Mouse (Mus musculus) bone marrow, adult 2 months (tissue): Measurements from ENCODE around the gene Lgals4. TPM values are rescaled to one million over a fixed set of nuclear protein-coding genes. Genes with fewer than 3 reads are reported as not detected.

Source experiments
- H3K27ac ChIP-seq: fragments of 200-500 bp; 2 replicates; pipeline ENCODE4 v1.5.1; 2012; ENCODE audit warnings: low read depth, mild to moderate bottlenecking, control low read depth, inconsistent platforms, low read length; ENCODE audit not compliant: control insufficient read depth, poor library complexity, insufficient read depth
- H3K4me1 ChIP-seq: fragments of 200-500 bp; 2 replicates; pipeline ENCODE4 v1.6.1; 2011; ENCODE audit warnings: low read length; ENCODE audit not compliant: control insufficient read depth, insufficient read depth
- H3K4me3 ChIP-seq: fragments of 200-500 bp; replicated peaks from 2 replicates; pipeline ENCODE3; 2011; ENCODE audit warnings: mild to moderate bottlenecking, low read depth, low read length, control low read depth; ENCODE audit not compliant: control insufficient read depth
- CTCF ChIP-seq: fragments of 200-500 bp; IDR thresholded peaks from 2 replicates; pipeline ENCODE4 v1.5.1; 2011; ENCODE audit warnings: low read length, control low read depth; ENCODE audit not compliant: control insufficient read depth, insufficient read depth
- POLR2A ChIP-seq: fragments of 200-500 bp; IDR thresholded peaks from 2 replicates; pipeline ENCODE4 v1.6.1; 2011; ENCODE audit warnings: low read depth, mild to moderate bottlenecking, control low read depth, low read length, borderline replicate concordance; ENCODE audit not compliant: control insufficient read depth
- WGBS: fragments of 180-500 bp; shearing (Covaris S2); methylation state at CpG from one replicate; pipeline ENCODE4 v1.1.7; 2018; 5-methylcytosine and 5-hydroxymethylcytosine counted together
- polyA plus RNA-seq: library from polyadenylated mRNA; stranded (reverse); fragments of >200 nt; gene quantifications from 2 replicates; pipeline ENCODE4 v1.2.4, GENCODE M21; 2011; ENCODE audit warnings: low replicate concordance; ENCODE audit not compliant: missing spikeins, insufficient read depth, insufficient read length

Lgals4 gene
- polyA plus RNA-seq, 1 experiment, result 67.1 TPM

DNA sequence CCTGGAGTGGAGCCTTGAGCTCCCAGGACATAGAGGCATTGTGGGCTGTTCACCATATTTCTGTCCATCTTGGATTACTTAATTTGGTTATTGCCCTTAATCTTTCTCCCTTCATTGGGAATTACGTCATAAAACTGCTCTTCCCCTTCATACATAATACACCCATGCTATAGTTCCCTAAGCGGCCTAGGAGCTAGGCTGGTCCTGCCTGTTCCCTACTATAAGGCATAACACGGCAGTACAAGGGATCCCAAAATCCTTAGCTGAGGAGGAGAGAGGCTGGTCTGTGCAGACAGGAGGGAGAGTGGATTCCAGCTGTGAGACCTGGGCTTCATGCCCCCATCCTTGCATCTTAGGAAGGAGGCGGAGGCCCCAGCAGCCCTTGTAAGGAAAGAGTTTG is 15.7 kb upstream of the Lgals4 start:
- peaks cover 2% of the 10 kb centered on the region; the same call in 1 of the 2 replicates for H3K4me1 ChIP-seq
- TF ChIP-seq POLR2A (no peak), CTCF (no peak)
- 77% methylated on average over 4 of the region's 4 CpGs for WGBS
- H3K4me3 ChIP-seq, result no peak overlapping the region
- no peak overlapping the region for H3K27ac ChIP-seq

DNA sequence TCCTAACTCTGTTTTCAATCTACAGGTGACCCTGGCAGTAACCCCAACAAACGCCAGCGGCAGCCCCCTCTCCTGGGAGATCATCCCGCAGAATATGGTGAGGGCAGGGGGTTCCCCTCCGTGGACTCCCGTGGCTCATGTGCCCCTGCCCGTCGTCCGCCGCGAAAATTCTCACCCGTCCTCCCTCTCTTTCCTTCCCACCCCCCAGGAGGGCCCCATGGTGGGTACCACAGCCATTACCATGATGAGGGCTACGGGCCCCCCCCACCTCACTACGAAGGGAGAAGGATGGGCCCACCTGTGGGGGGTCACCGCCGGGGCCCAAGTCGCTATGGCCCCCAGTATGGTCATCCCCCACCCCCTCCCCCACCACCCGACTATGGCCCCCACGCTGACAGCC is 15.2 kb upstream of the Lgals4 start:
- Histone ChIP-seq H3K4me3 (no peak overlapping the region), H3K4me1 (peaks cover 2% of the 10 kb centered on the region; the same call in 1 of the 2 replicates), H3K27ac (no peak overlapping the region)
- 87% methylated on average over 18 of the region's 18 CpGs for WGBS
- no peak for TF ChIP-seq CTCF
- TF ChIP-seq POLR2A, result no peak

DNA sequence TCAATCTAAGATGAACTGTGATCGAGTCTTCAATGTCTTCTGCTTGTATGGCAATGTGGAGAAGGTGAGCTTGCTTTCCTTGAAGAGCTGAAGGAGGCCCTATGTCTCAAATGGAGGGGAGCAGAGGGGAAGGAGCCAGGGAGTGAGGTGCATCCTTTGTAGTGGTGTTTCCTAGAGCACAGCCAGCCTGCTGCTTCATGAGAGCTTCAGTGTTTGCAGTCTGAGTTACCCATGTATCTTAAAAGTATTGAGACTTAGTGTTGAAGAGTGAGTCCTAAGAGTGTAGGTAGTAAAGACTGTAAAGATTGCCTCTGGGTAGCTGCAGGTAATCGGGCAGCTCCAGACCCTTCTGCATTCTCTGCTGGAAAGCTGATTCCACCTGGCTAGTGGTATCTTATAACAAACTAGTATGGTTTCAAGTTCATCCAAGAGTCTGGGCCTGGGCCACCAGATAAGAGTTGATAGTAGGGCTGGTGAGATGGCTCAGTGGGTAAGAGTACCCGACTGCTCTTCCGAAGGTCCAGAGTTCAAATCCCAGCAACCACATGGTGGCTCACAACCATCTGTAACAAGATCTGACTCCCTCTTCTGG is 14.7 kb upstream of the Lgals4 start:
- peaks cover 2% of the 10 kb centered on the region; the same call in 1 of the 2 replicates for H3K4me1 ChIP-seq
- no peak overlapping the region for H3K27ac ChIP-seq
- WGBS, result 69% methylated on average over 4 of the region's 4 CpGs
- no peak overlapping the region for H3K4me3 ChIP-seq
- TF ChIP-seq POLR2A, result no peak

DNA sequence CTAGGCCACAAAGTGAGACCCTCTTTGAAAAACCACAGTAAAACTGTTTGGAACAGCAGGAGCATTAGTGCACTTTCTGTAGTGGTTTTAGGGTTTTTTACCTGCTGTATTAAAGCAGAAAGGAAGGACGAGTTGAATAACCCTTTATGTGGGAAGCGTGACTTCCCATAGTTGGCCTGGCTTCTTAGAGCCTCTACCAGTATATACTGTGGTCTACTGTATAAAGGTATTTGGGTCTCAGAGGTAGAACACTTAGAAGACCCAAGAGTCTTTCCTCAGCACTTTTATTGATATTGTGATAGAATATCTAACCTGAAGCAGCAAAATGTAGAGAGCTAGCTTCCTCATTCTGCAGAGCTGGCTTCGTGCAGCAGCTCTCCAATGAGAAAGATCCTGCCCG is 14.1 kb upstream of the Lgals4 start:
- 73% methylated on average over 4 of the region's 4 CpGs for WGBS
- no peak overlapping the region for H3K4me3 ChIP-seq
- peaks cover 2% of the 10 kb centered on the region; the same call in 1 of the 2 replicates for H3K4me1 ChIP-seq
- no peak overlapping the region for H3K27ac ChIP-seq
- TF ChIP-seq CTCF, result no peak
- no peak for TF ChIP-seq POLR2A

DNA sequence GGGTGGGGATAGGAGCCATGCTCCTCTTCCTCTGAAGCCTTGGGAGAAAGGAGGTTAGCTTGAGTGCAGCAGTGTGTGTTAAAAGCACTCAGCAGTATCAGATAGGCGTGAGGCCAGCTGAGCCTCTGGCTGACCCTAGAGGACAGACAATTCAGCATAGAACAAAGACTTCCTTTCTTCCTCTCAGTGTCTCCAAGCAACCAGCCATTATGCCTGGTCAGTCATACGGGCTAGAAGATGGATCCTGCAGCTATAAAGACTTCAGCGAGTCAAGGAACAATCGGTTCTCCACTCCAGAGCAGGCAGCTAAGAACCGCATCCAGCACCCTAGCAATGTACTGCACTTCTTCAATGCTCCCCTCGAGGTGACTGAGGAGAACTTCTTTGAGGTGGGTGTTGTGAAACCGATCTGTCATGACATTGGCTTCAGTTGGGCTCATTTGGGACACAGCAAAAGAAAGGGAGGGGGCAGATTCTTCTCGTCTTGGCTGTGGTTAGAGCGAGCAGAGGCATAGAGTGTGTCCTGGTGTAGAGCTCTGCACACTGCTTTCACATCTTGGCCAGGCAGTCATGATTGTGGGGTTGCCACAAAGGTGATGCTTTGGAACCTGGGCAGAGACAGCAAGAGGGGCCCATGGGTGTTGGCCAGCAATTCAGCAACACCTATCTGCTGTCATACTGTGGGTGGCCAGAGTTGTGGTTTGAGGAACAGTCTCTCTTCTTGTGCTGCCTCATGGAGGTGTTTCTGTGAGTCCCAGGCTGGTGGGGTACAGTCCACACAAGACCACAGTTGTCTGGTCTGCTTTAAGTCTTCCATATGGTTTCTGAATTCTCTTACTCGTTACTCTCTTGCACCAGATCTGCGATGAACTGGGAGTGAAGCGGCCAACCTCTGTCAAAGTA is 13.0 kb upstream of the Lgals4 start:
- Histone ChIP-seq H3K27ac (0 out of 2 replicates have a peak overlapping the region, but pooled peaks have one; percentile 6), H3K4me1 (peaks cover 2% of the 10 kb centered on the region; the same call in 1 of the 2 replicates), H3K4me3 (no peak overlapping the region)
- no peak for TF ChIP-seq POLR2A
- no peak for TF ChIP-seq CTCF
- 58% methylated on average over 12 of the region's 12 CpGs for WGBS

DNA sequence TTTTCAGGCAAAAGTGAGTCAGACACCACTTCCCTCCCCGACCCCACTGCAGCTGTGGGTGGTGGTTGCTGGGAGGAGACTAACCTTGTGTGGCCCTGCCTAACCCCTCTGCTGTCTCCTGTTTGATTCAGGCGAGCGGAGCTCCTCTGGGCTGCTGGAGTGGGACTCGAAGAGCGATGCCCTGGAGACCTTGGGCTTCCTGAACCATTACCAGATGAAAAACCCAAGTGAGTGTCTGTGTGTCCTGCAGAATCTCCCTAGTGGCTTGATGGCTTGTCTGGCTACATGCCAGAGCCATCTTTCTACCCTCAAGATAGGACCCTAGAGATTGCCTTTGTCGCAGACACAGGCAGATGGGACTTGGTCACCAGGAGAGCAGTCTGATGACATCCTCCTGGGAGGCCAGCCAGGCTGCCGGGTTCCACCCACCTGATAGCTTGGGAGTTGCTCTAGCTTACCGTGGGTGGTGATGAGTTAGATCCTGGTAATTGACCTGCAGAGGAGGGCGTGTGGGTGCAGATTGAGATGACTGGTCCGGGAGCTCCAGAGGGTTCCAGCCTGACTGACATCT is 12.3 kb upstream of the Lgals4 start:
- Histone ChIP-seq H3K4me3 (no peak overlapping the region), H3K27ac (0 out of 2 replicates have a peak overlapping the region, but pooled peaks have one; percentile 6), H3K4me1 (peaks cover 2% of the 10 kb centered on the region; the same call in 1 of the 2 replicates)
- TF ChIP-seq CTCF (no peak), POLR2A (no peak)
- WGBS, result 60% methylated on average over 10 of the region's 10 CpGs

DNA sequence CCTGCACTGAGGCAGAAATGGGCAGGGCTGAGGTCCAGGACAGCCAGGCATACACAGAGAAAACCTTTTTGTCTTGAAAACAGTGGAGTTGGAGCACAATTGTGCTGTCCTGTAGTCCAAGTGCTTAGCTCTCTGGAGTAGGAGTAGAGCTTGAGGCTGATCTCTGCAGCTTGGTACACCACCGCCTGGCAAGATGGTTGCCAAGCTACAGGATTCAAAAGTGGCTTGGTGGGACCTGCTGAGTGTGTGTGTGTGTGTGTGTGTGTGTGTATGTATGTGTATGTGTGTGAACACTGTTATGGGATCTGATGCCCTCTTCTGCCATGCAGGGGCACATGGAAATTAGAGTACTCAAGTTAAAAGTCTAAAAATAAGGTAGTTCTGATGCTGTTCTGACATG is 11.1 kb upstream of the Lgals4 start:
- TF ChIP-seq CTCF (no peak), POLR2A (no peak)
- no peak overlapping the region for H3K4me3 ChIP-seq
- H3K4me1 ChIP-seq, result peaks cover 2% of the 10 kb centered on the region; the same call in 1 of the 2 replicates
- 73% methylated on average over 1 of the region's 1 CpGs for WGBS
- no peak overlapping the region for H3K27ac ChIP-seq

DNA sequence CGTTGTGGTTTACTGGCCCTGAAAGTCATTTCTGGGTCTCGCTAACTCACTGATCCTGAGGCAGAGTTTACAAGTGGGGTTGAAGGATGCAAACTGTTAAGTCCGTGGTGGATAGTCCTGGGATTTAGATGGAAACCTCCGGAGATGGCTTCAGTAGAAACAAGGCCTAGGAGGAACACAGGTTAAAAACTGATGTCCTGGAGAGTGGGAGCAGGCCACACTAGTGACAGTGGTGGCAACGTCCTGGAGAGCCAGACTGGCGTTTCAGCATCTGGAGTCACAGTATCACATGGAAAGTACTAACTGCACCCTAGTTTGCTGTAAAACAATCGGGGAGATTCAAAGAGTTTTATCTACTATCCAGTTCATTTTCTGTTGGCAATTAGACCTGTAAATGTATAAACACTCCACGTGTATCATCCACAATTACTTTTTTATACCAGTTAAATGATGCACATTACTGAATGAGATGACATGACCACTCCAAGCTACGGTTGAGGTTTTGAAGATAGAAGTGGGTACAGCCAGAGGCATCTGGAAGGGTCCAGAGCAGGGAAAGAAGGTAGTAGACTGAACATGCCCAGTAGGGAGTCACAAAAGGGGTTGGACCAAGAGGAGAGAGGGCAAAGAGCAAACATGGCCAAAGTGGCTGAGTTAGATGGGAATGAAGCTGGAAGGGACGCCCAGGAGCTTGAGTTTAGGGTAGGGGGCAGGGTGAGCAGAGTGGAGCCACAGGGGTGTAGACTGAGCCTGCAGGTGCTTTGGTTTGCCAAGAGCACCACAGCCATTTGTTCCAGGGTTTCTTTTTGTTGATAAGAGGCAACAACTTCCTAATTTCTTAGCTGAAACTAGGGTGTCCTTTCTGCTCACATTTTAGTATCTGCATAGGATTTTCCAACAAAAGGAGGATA is 10.4 kb upstream of the Lgals4 start:
- TF ChIP-seq POLR2A (no peak), CTCF (no peak)
- WGBS, result 68% methylated on average over 10 of the region's 10 CpGs
- no peak overlapping the region for H3K4me3 ChIP-seq
- peaks cover 2% of the 10 kb centered on the region; the same call in 1 of the 2 replicates for H3K4me1 ChIP-seq
- peak overlapping the region; percentile 27; the same call in 1 of the 2 replicates for H3K27ac ChIP-seq
